Mouse (Mus musculus): ENCODE measurements around the gene Vamp9. TPM values are rescaled to one million over a fixed set of nuclear protein-coding genes. Genes with fewer than 3 reads are reported as not detected.

The Vamp9 gene
- polyA plus RNA-seq, 1 experiment from 2014 or later: not detected

DNA sequence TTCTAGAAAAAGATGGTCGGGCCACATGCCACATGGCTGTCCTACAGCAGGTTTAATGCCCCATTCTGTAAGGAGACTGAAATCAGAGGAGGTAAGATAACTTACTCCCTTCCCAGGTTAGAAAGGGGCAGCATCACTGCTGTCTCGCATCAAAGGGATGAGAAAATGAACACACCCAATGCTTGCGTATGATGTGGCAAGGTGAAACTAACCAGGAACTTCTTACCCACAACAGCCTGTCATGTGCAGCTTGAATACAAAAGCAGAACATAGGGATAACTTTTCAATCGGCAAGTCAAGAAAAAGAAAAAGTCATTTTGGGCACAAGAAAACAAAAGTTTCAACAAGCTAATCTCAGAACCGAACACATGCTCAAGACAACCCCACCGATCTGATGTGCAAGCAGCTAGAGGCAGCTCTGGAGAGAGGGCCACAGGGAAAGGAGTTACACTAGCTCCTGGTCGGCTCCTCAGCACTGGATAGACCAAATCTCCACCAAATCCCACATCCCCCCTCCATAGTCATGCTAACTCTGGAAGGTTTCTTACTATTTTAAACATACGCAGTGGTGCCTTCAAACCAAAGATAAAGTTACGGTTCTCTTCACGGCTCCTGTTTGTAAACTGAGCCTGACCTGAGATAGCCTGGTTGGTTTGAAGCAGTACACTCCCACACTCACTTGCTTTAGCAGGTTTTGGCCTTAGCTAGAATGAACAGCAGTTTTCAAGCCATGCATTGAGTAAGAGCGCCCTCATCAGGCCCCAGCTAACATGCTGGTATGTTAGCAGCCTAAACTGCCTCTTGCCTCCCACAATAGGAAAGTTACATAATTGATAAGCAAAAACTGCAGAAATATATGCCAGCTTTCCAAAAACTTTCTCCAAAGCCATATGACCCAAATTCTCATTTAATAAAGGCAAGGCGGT lies 14.3 kb upstream of the Vamp9 start:
- Histone ChIP-seq H3K4me2 (ENCODE audit: low read depth, low read length) (no peak overlapping the region), H3K27me3 (ENCODE audit: insufficient read depth, low read length) (no peaks in the 10 kb centered on the region), H3K9me3 (ENCODE audit: low read length) (no peaks in the 10 kb centered on the region), H3K9ac (replicated peaks) (no peak overlapping the region), H3K36me3 (replicated peaks; ENCODE audit: insufficient read depth, low read length) (no peaks in the 10 kb centered on the region), H3K27ac (ENCODE audit: low read depth) (no peak overlapping the region), H3K4me1 (ENCODE audit: insufficient read depth) (no peaks in the 10 kb centered on the region), H3K4me3 (ENCODE audit: low read depth, low read length) (no peak overlapping the region)
- ATAC-seq (no peak), DNase-seq (no peak)
- WGBS (ENCODE audit: insufficient replicate concordance): 57% methylated on average over 12 of the region's 12 CpGs
- TF ChIP-seq CTCF (IDR thresholded peaks at IDR 0.05; ENCODE audit: low read depth) (peak; percentile 58), EP300 (IDR thresholded peaks at IDR 0.05; ENCODE audit: low read depth) (no peak)

DNA sequence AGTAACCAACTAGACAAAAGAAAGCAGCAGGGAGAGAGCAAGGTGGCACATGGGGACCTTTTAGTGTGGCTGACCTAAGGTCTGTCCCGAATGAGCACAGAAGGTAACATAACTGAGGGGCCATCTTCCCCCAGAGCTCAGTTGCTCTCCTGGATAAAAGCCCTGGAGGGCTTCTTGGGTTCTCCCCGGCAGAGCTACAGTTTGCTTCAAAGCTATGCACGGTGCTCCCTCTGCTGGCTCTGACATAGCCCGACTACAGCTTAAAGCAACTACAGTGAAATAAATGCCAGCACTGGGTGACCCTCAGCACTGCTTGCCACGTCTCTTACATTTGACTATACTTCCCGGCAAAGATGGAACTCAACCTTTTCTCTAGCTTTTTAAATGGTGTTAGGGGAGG lies 6.0 kb upstream of the Vamp9 start:
- no peaks in the 10 kb centered on the region for H3K27me3 ChIP-seq (ENCODE audit: insufficient read depth, low read length)
- no peaks in the 10 kb centered on the region for H3K36me3 ChIP-seq (replicated peaks; ENCODE audit: insufficient read depth, low read length)
- H3K9ac ChIP-seq (replicated peaks): no peak overlapping the region
- DNase-seq (peak; percentile 39), ATAC-seq (no peak)
- WGBS (ENCODE audit: insufficient replicate concordance): 9% methylated on average over 6 of the region's 6 CpGs
- no peak overlapping the region for H3K27ac ChIP-seq (ENCODE audit: low read depth)
- no peaks in the 10 kb centered on the region for H3K9me3 ChIP-seq (ENCODE audit: low read length)
- TF ChIP-seq EP300 (IDR thresholded peaks at IDR 0.05; ENCODE audit: low read depth) (no peak), CTCF (IDR thresholded peaks at IDR 0.05; ENCODE audit: low read depth) (peak; percentile 65)
- no peaks in the 10 kb centered on the region for H3K4me1 ChIP-seq (ENCODE audit: insufficient read depth)
- H3K4me3 ChIP-seq (ENCODE audit: low read depth, low read length): no peak overlapping the region
- no peak overlapping the region for H3K4me2 ChIP-seq (ENCODE audit: low read depth, low read length)

DNA sequence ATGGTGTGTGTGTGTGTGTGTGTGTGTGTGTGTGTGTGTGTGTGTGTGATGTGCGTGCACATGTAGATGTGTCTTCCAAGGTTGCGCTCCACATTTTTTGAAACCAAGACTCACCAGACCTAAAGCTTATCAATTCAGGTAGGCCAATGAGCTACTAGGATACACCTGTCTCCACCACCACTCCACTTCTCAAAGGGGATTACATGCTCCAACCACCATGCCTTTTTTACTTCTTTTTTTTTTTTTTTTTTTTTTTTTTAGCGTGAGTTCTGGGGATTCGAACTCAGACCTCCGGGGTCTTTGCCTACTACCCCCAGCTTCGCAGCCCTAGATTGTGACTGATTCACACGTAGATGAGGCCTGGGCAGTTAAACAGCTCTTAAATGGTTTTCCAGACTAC lies 323 bp upstream of the Vamp9 start:
- Histone ChIP-seq H3K27me3 (ENCODE audit: insufficient read depth, low read length) (no peaks in the 10 kb centered on the region), H3K9me3 (ENCODE audit: low read length) (no peaks in the 10 kb centered on the region), H3K4me1 (ENCODE audit: insufficient read depth) (peaks cover 4% of the 10 kb centered on the region), H3K36me3 (replicated peaks; ENCODE audit: insufficient read depth, low read length) (no peaks in the 10 kb centered on the region), H3K9ac (replicated peaks) (no peak overlapping the region), H3K4me3 (ENCODE audit: low read depth, low read length) (no peak overlapping the region), H3K27ac (ENCODE audit: low read depth) (no peak overlapping the region), H3K4me2 (ENCODE audit: low read depth, low read length) (peak overlapping the region; percentile 75; the same call in 1 of the 2 replicates)
- DNase-seq: no peak
- 72% methylated on average over 7 of the region's 7 CpGs for WGBS (ENCODE audit: insufficient replicate concordance)
- no peak for TF ChIP-seq EP300 (IDR thresholded peaks at IDR 0.05; ENCODE audit: low read depth)
- no peak for TF ChIP-seq CTCF (IDR thresholded peaks at IDR 0.05; ENCODE audit: low read depth)
- no peak for ATAC-seq

DNA sequence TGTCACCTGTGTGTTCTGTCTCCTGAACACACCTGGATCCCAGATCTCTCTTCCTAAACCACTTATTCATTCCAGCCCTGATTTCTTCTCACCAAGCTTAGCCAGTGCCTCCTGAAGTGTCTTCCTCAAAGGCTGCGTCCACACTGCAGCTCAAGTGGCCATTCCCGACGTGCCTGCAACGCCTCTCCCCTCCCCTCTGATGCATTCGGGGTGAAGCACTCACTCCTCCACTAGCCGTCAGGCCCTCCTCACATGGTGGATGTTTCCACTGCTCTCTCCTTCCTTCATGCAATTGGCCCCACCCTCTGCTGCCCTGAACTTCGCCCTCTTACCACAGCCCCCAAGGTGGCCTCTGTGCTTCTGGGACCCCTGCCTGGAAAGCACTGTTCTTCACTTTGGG lies 9.4 kb downstream of the Vamp9 start:
- Histone ChIP-seq H3K4me3 (ENCODE audit: low read depth, low read length) (no peak overlapping the region), H3K36me3 (replicated peaks; ENCODE audit: insufficient read depth, low read length) (no peaks in the 10 kb centered on the region), H3K4me2 (ENCODE audit: low read depth, low read length) (no peak overlapping the region), H3K27me3 (ENCODE audit: insufficient read depth, low read length) (no peaks in the 10 kb centered on the region), H3K27ac (ENCODE audit: low read depth) (no peak overlapping the region), H3K9ac (replicated peaks) (no peak overlapping the region), H3K4me1 (ENCODE audit: insufficient read depth) (no peaks in the 10 kb centered on the region), H3K9me3 (ENCODE audit: low read length) (no peaks in the 10 kb centered on the region)
- TF ChIP-seq EP300 (IDR thresholded peaks at IDR 0.05; ENCODE audit: low read depth): no peak
- TF ChIP-seq CTCF (IDR thresholded peaks at IDR 0.05; ENCODE audit: low read depth): no peak
- 51% methylated on average over 7 of the region's 7 CpGs for WGBS (ENCODE audit: insufficient replicate concordance)
- DNase-seq (no peak), ATAC-seq (no peak)

DNA sequence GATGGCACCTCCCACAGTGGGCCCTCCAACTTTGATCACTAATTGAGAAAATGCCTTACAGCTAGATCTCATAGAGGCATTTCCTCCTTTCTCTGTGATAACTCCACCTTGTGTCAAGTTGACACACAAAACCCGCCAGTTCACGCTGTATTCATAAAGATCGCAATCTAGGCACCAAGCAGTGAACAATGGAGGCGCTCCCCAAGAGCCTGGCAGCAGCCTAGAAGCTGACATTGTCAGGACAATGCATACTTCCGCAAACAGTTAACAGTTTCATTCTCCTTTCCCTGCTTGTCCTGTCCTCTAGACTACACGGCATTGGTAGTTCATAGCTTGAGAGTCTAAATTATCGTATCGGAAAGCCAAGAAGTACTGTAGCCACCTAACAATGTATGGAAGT lies 16.0 kb downstream of the Vamp9 start:
- no peak overlapping the region for H3K9ac ChIP-seq (replicated peaks)
- 65% methylated on average over 8 of the region's 8 CpGs for WGBS (ENCODE audit: insufficient replicate concordance)
- ATAC-seq: no peak
- no peaks in the 10 kb centered on the region for H3K36me3 ChIP-seq (replicated peaks; ENCODE audit: insufficient read depth, low read length)
- no peaks in the 10 kb centered on the region for H3K9me3 ChIP-seq (ENCODE audit: low read length)
- DNase-seq: no peak
- no peak overlapping the region for H3K27ac ChIP-seq (ENCODE audit: low read depth)
- H3K27me3 ChIP-seq (ENCODE audit: insufficient read depth, low read length): no peaks in the 10 kb centered on the region
- TF ChIP-seq EP300 (IDR thresholded peaks at IDR 0.05; ENCODE audit: low read depth): no peak
- no peak for TF ChIP-seq CTCF (IDR thresholded peaks at IDR 0.05; ENCODE audit: low read depth)
- no peak overlapping the region for H3K4me2 ChIP-seq (ENCODE audit: low read depth, low read length)
- H3K4me3 ChIP-seq (ENCODE audit: low read depth, low read length): no peak overlapping the region
- H3K4me1 ChIP-seq (ENCODE audit: insufficient read depth): no peaks in the 10 kb centered on the region

DNA sequence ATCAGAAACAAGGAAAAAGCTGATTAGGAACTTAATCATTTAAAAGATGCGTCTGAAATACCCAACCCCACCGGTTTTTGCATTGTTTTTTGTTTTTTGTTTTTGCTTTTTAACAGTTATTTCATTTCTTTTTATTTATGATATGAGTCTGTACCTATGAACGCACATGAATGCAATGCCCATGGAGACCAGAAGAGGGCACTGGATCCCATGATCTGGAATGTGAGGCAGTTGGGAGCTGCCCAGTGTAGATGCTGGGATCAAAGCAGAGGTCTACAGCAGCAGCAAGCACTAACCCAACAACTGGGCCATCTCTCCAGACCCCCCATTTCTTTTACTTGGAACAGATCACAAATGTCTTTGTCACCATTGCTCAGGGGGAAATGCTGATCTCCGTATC lies 21.9 kb downstream of the Vamp9 start:
- Histone ChIP-seq H3K4me1 (ENCODE audit: insufficient read depth) (no peaks in the 10 kb centered on the region), H3K27me3 (ENCODE audit: insufficient read depth, low read length) (no peaks in the 10 kb centered on the region), H3K27ac (ENCODE audit: low read depth) (no peak overlapping the region), H3K36me3 (replicated peaks; ENCODE audit: insufficient read depth, low read length) (no peaks in the 10 kb centered on the region), H3K4me2 (ENCODE audit: low read depth, low read length) (no peak overlapping the region), H3K9me3 (ENCODE audit: low read length) (no peaks in the 10 kb centered on the region), H3K4me3 (ENCODE audit: low read depth, low read length) (no peak overlapping the region), H3K9ac (replicated peaks) (no peak overlapping the region)
- ATAC-seq (no peak), DNase-seq (peak; percentile 68)
- TF ChIP-seq CTCF (IDR thresholded peaks at IDR 0.05; ENCODE audit: low read depth) (peak; percentile 82), EP300 (IDR thresholded peaks at IDR 0.05; ENCODE audit: low read depth) (no peak)
- 48% methylated on average over 4 of the region's 4 CpGs for WGBS (ENCODE audit: insufficient replicate concordance)

Measured in liver, postnatal 0 days (tissue).